Mouse (Mus musculus): ENCODE data around the gene Cd59a.

GRCm38 (mm10) chr2:104134150-104135056 lies 38.8 kb downstream of the Cd59a start:
- no peak for TF ChIP-seq MAFK (IDR thresholded peaks at IDR 0.05; ENCODE audit: insufficient read depth, low read depth, low read length)
- TF ChIP-seq HCFC1 (IDR thresholded peaks at IDR 0.05; ENCODE audit: borderline replicate concordance, insufficient read depth, low read length): no peak
- TF ChIP-seq ZNF384 (IDR thresholded peaks at IDR 0.05; ENCODE audit: low read depth, low read length): no peak
